Mouse (Mus musculus): ENCODE data around the gene Gm27029.
"Not testable (repeated sequence)": the region's sequence is repeated elsewhere in the genome, so short reads cannot be mapped to it uniquely, and the experiment has no call there.

Gm27029 gene

DNA sequence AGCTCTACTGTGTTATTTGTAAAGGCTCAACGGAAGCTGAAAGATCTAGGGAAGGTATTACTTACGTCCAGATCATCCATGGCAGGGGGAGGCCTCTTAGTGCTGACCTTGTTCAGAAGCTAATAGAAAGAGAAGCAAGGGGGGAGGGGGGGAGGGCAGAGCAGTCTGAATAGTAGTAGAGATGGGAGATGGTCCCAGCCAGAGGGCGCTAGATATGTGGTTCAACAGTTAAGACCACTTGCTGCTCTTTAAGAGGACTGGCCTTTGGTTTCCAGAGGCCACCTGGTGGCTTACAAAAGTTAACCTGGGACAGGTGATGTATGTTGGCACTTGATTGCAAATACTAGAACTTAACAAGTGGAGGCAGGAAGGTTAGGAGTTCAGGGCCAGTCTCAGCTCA is 5.0 kb downstream of the Gm27029 start:
- DNase-seq: no peak

DNA sequence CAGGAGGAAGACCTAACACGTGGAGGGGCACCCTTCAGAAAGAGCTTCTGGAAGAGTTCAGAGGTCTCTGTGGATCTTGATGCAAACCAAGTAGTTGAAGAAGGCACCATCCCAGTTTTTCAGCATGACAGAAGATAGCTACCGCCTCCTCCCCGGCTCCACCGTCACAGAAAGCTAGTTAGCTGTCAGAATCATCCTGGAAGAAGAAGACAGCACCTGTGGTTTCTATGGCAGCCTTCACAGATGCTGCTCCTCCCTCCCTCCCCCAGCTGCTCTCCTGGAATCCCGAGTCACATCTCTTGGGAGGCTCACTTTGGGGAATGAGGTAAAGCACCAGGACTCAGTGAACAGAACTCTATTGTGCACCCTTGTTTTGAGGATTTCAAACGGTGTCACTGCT is 5.6 kb downstream of the Gm27029 start:
- DNase-seq: no peak

DNA sequence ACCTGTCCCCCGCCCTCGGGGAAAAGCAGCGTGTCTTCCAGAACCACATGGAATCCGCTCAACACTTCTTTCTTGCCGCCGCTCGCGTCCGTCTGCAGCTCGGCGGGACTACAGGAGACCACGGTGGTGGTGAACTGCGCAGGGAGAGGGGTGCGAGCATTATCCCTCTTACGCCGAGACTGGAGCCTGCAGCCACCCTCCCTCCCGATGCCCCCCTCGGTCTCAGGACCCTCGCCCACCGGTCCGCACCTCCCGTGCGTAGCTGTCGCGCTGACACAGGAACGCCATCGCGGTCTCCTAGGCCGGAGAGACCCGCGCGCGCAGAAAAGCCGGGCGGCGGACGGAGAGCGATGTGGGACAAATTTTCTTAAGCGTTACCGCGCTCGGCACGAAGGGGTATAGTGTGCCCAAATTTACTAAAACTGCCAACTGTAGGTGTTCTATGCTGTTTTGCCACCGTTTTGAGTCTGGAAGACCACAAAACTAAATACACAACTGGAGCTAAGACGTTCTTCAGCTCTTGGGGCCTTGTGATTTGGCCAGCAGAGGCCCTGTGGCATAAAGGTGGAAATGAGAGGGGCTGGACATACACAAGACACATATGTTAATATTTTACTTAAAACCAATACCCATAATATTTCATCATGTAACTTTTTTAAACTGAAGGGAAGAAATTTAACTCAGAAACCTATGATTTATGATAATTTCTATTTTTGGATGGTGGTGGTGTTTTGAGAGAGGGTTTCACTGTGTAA is 7.3 kb downstream of the Gm27029 start, which contains the start of gene Aarsd1:
Gene Aarsd1 (minus strand): TSS at position 515 of the 755 bp plus-strand sequence.
- DNase-seq: peak; percentile 92

GRCm38 (mm10) chr11:101416433-101417100 is 8.0 kb downstream of the Gm27029 start:
- DNase-seq: no peak

- DNase-seq: no peak
These were observed 9.3 kb downstream of the Gm27029 start for GRCm38 (mm10) chr11:101415306-101415705.

DNA sequence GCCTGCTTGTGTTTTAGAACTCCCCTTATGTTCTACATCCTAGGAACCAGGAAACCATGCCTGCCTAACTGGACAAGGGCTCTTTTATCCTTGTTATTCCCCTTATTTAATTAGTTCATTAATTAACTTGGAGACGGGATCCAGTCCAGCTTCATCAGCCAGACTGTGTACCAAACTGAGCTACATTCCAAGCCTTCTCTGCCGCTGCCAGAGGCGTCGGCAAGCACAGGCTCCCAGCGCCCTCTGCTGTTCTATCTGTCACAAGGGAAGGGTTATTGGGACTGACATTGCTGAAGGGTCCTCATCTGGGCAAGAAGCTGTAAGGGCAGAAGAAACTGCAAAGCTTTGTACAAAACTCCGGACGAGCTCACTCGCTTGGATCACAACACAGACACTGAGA is 29.5 kb downstream of the Gm27029 start:
- DNase-seq: peak; percentile 80

DNA sequence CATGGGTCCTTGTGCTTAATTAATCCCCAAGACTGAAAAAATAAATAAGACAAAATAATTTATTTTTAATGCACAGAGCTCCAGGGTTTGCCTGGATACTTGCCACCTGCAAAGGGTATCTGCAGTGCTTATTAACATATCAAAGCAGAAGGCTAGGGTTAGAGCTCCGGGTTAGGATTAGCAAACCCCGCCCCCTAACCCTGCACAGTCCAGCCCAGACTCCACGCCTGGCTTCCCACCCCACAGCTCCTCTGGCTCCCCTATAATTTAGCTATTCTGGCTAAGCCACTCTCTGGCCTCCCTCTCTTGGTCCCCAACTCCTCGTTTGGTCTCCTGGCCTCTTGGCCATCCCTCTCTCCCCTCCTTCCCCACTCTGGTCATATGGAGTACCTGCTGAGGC is 42.8 kb downstream of the Gm27029 start:
- no peak for DNase-seq

- peak; percentile 60 for DNase-seq
These were observed 45.7 kb downstream of the Gm27029 start for GRCm38 (mm10) chr11:101378926-101379325.

GRCm38 (mm10) chr11:101378196-101378595 is 46.4 kb downstream of the Gm27029 start:
- not testable (repeated sequence) for DNase-seq

GRCm38 (mm10) chr11:101374421-101374938 is 50.1 kb downstream of the Gm27029 start:
- DNase-seq: no peak

GRCm38 (mm10) chr11:101370141-101370540 is 54.5 kb downstream of the Gm27029 start:
- DNase-seq: no peak

GRCm38 (mm10) chr11:101367326-101367935 is 57.2 kb downstream of the Gm27029 start, which contains the start of gene G6pc:
G6pc (plus strand) TSS chr11:101367561.
- peak; percentile 84 for DNase-seq

DNA sequence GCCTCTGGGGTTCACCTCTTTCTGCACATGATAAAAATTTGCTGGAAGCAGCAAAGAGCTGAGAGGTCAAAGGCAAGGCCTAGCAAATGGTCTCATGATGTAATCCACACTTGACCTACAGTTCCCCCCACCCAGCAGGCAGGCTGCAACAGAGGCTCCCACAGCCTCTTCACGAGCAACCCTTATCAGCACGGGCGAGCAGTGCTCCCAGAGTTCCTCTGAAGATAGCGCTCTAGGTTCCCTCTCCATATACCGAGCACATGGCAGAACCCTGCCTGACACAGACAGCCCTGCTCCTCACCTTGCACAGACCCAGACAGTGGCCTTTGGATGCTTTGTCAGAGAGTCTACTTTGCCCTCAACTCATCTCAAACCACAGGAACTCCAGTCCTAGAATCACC is 60.1 kb downstream of the Gm27029 start:
- DNase-seq: peak; percentile 64

GRCm38 (mm10) chr11:101360651-101361113 is 63.9 kb downstream of the Gm27029 start:
- DNase-seq: peak; percentile 62

DNA sequence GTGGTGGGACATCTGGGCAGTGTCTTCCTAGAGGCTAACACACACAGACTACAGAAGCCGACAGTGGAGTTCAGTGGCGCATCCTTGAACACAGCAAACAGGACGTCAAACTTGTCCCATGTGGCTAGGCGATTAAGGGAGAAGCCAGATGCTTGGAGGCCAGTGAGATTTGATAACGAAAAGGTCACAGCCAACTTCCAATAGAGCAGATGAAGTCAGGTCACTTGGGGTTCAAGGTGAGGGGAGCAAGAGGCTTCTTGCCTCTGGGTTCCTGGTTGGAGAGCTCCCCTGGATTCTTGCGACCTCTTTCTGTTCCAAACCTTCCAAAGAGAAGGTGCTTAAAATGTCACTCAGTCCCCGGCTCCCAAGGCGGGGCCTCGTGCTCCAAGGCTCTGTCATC is 64.8 kb downstream of the Gm27029 start:
- no peak for DNase-seq

DNA sequence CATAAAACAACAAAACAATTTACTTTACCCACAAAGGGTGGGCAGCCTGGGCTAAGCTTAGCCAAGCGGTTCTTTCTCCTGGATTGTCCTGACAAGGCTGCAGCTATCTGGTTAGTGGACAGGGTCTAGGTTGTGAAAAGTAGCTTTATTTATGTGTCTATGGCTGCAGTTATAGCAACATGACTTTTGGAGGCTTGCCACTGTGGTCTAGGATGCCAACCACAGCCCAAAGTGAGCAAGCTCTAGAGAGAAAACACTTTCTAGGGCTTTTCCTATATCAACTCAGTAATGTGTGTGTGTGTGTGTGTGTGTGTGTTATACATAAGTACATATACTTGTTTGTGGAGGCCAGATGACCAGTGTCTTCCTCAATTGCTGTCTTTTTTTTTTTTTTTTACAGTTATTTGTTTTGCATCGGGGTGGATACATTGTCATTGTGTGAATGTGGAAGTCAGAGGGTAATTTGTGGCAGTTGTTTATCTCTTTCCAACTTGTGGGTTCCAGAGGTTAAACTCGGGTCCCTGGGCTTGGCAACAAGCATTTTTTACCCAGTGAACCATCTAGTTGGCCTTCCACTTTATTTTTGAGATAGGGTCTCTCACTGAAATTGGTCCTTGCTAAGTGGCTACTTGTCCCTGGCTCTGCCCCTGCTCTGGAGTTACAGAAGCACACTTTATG is 67.0 kb downstream of the Gm27029 start:
- DNase-seq: no peak
